Mouse (Mus musculus): ENCODE results near the gene Tmem167. TPM values are rescaled to one million over a fixed set of nuclear protein-coding genes. Genes with fewer than 3 reads are reported as not detected.

Gene Tmem167
- total RNA-seq, 1 experiment from 2014 or later, result 19.9 TPM

GRCm38 (mm10) chr13:90183536-90183935, 94.6 kb downstream of the Tmem167 start:
- DNase-seq, result no peak

GRCm38 (mm10) chr13:90186694-90187093, 97.8 kb downstream of the Tmem167 start:
- no peak for DNase-seq

GRCm38 (mm10) chr13:90188021-90188420, 99.1 kb downstream of the Tmem167 start:
- no peak for DNase-seq

- DNase-seq, result no peak
Measured at GRCm38 (mm10) chr13:90191794-90192193, 102.9 kb downstream of the Tmem167 start.

Other genes with a start within 250 kb of the Tmem167 start
- 10.1 and 14.9 TPM in 2 replicates for gene Xrcc4, start 485 bp downstream of the Tmem167 start, total RNA-seq (2021)

Measured in adrenal gland, postnatal 25 days (tissue).